Mouse (Mus musculus) right cerebral cortex, adult 18-20 months (tissue): ENCODE measurements around the gene Orai1.
"Not testable (repeated sequence)": the region's sequence is repeated elsewhere in the genome, so short reads cannot be mapped to it uniquely, and the experiment has no call there.

ENCODE experiments used
- DNase-seq: peaks from one replicate; pipeline ENCODE4 v3.0.0; 2022; ENCODE audit warnings: mixed read lengths

Orai1 gene

GRCm38 (mm10) chr5:123014753-123015701 lies at the start of gene Orai1:
Orai1 (plus strand) TSS chr5:123015074.
- DNase-seq: peak; percentile 97

GRCm38 (mm10) chr5:122965427-122965826 lies 49.4 kb upstream of the Orai1 start:
- DNase-seq: peak; percentile 26

DNA sequence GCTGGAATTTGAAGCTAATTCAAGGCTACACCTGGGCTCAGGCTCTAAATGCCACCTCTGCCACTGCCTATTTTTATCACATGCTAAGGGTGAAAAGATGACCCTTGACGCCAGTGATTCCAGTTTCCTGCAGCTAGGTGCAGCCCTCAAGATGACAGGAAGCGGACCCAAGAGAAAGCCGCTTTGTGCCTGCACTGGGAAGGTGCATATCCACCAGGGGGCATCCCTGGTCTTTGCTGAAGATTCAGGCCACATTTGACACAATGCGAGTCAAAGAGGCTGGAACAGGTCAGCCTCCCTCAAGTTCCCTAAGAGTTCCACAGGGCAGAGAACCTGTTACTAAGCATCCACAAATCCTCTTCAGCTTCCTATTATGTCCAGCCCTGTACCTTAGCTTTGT lies 46.6 kb upstream of the Orai1 start:
- DNase-seq: peak; percentile 61

GRCm38 (mm10) chr5:122970056-122970455 lies 44.8 kb upstream of the Orai1 start:
- DNase-seq: no peak

GRCm38 (mm10) chr5:122971438-122971837 lies 43.4 kb upstream of the Orai1 start:
- DNase-seq: peak; percentile 33

DNA sequence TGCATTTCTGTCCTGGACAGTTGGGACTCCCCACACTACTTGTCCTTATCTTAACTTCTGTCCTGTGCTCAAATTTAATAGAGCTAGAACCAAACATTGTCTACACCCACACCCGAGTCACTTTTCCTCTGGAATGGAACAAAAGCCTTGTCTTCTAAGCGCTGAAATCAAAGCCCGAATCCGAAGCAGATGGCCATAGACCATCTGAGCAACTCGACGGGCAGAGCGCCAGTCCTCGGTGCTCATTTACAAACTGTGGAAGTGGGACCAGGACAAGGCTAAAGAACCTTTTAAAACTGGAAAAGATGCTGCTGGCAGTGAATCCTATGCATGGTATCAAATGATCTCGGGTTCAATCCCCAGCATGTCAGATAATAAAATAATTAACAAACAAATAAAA lies 42.8 kb upstream of the Orai1 start:
- peak; percentile 57 for DNase-seq

DNA sequence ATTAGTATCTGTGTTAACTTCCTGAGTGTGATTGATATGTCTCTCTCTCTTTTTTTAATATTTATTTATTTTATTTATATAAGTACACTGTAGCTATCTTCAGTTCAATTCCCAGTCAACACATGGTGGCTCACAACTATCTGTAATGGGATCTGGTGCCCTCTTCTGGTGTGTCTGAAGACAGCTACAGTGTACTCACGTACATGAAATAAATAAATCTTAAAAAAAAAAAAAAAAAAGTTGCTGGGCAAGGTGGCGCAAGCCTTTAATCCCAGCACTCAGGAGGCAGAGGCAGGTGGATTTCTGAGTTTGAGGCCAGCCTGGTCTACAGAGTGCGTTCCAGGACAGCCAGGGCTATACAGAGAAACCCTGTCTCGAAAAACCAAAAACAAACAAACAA lies 40.2 kb upstream of the Orai1 start:
- not testable (repeated sequence) for DNase-seq

GRCm38 (mm10) chr5:122978970-122979369 lies 35.9 kb upstream of the Orai1 start:
- DNase-seq: no peak

DNA sequence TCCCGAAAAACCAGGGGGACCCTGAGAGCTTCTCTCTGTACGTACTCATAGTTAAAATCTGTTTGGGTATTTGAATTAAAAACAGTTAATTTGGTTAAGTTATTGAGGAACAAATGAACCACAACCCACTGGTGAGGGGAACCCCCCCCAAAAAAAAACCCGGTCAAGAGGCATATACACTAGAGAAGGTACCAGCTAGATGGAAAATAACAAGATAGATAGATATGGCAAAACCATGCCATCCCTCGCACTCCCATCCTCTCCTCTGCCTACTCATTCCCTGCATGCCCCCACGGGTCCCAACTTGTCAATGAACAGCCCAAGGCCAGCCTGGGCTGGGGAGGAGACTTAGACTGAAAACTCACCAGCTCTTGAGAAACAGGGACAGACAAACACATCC lies 30.4 kb upstream of the Orai1 start:
- DNase-seq: no peak

DNA sequence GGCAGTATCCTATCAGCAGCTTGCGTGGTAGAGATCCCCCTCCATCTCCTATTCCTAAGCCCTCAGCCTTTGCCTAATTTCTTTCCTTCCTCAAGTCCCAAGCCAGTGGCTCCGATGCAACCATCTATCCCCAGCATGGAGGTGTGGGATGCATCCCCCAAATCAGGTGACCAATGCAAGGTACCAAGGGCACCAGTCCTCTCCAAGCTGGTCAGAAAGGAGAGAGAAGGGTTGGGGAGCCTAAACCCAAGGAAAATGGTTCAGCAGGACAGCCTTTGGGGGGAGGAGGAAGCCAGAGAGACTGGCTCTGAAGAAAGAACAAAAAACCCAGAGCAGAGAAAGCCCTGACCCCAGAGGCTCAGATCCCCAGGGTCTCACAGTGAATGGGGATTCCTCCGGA lies 29.6 kb upstream of the Orai1 start:
- DNase-seq: no peak

GRCm38 (mm10) chr5:122986091-122986493 lies 28.8 kb upstream of the Orai1 start:
- no peak for DNase-seq

DNA sequence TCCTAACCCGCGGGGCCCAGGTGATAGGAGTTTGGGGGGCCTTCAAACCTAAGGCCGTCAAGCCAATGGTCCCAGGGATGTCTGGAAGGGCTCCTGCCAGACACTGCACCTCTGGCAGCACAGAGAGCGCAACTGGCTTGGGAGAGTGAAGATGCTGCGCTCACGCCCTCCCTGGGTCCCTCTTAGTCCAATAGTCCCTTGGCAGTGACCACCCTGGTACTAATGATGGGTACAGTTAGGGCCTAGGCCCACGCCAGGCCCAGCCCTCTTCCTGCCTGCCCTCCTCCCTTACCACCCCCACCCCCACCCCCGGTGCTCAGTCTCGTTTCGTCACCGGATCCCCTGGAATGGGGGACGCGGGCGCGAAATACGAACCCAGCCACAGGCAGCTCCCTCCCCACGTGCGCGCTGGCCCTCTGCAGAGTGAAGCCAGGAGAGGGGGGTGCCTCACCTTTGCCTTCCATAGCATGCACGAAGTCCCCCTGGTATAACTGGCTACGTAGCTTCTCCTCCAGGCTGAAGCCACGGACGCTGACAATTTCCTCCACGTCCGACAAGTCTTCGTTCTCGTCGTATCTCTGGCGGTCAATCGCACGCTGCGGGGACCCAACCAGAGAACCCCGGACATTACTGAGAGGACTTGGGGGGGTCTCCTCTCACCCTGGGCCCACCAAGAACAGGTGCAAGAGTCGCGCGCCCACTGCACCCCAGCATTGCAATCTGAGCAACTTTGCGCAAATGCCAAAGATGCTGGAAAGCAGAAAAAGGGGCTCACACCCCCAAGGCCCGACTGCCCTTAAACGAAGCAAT lies 27.5 kb upstream of the Orai1 start:
- peak; percentile 35 for DNase-seq

- peak; percentile 67 for DNase-seq
Observed at GRCm38 (mm10) chr5:122988021-122988751, 26.7 kb upstream of the Orai1 start.

- peak; percentile 77 for DNase-seq
Observed at GRCm38 (mm10) chr5:122989001-122989525, 25.8 kb upstream of the Orai1 start.

GRCm38 (mm10) chr5:122989551-122990330 lies 25.1 kb upstream of the Orai1 start, which contains the start of gene Kdm2b:
Kdm2b (minus strand) TSS chr5:122989823.
- no peak for DNase-seq

DNA sequence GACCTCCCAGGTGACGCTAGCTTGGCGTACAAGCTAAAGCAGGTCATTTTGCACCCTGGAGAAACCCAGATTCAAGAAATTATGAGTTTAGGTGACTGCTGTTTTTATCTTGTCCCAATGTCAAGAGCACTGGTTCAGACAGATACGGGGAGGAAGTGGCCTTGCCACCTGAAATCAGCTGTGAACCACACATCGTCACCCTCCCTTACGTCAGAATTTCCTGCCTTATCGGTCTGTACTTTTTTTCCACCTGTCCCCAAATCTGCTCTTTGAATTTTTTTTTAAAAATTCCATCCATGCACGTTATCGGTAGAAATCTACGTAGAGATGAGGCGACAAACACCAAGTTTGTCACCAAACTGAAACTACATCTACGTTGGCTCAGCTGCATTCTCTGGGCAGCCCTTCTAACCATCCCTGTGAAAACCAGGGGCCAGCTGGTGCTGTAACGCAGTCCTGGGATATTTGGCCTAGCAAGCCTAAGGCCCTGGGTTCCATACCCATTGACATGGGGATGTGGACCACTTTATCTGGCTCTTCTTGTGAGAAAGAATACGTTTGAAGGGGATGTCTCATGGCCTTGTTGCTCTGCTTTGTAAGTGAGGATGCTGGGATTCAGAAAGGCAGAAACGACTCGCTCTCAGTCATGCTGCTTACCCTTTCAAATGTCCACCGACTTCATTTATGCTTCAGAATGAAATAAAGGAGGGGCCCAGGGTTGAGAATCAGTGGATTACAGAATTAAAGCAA lies 24.3 kb upstream of the Orai1 start:
- no peak for DNase-seq

GRCm38 (mm10) chr5:122991350-122992004 lies 23.4 kb upstream of the Orai1 start:
- no peak for DNase-seq

DNA sequence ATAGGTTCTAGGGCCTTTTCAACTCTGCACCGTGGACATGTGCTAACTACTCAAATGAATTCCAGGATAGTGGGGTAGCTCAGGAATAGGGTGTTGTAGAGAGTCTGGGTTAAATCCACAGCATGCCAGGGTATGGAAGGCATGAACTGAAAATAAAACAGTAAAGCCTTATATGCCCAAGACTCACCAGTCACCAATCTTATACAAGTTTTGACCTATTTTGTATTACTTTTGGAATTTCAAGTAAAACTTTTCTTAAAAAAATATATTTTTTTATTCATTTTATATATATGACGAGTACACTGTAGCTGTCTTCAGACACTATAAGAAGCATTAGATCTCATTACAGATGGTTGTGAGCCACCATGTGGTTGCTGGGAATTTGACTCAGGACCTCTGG lies 21.1 kb upstream of the Orai1 start:
- no peak for DNase-seq

DNA sequence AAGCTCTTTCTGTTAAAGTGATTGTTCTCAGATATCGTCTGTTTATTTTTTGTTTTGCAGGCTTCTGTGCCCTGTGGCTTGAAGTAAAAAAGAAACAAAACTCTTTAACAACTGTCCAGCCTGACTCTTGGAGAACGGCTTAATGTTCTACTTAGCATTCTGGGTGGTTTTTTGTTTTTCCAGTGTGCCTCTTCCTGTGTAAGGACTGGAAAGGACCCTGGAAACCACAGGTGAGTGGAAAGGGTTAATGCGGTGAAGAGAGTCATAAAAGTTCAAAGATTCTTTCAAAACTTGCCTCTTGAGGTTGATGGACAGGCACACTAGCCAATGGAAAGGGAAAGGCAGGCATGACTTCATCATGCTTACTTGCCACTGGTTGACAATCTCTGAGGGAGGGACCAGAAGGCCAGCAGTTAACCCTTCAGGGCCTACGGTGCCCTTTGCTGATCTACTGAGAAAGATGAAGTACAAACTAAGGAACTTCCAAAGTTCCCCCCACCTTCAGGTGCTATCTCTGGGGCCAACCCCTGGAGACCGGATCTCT lies 20.5 kb upstream of the Orai1 start:
- DNase-seq: peak; percentile 63

DNA sequence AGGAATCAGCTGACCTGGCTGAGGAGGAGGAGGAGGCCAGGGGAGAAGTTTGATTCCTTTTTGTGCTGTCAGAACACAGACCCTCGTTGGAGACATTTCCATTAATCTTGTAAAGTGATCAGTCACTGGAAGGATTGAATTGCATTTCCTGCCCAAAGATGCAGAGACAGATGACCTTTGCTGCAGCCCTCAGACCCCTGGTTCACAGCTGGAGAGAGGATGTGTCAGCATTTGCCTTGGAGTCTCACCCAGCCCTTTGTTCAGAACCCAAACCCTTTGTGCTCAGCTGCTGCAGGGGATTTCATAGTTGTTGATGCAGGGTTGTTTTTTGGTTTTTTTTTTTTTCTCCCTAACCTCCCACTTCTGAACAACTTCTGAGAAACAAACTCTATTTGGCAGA lies 20.0 kb upstream of the Orai1 start:
- DNase-seq: no peak
